Mouse (Mus musculus) cortical plate, adult 2 months (tissue): ENCODE results near the gene Atp2a1. TPM values are rescaled to one million over a fixed set of nuclear protein-coding genes. Genes with fewer than 3 reads are reported as not detected.
"Not testable (repeated sequence)": the region's sequence is repeated elsewhere in the genome, so short reads cannot be mapped to it uniquely, and the experiment has no call there.

ENCODE experiments used
- H3K27ac ChIP-seq: fragments of 200-500 bp; 2 replicates; pipeline ENCODE4 v1.5.1; 2012; ENCODE audit warnings: low read length, control low read depth, inconsistent platforms; ENCODE audit not compliant: insufficient read depth
- H3K4me1 ChIP-seq: fragments of 200-500 bp; 2 replicates; pipeline ENCODE4 v1.6.1; 2011; ENCODE audit warnings: low read length; ENCODE audit not compliant: control insufficient read depth, insufficient read depth
- H3K4me3 ChIP-seq: fragments of 200-500 bp; 2 replicates; pipeline ENCODE4 v1.5.1; 2011; ENCODE audit warnings: mild to moderate bottlenecking, low read length, control low read depth; ENCODE audit not compliant: insufficient read depth
- CTCF ChIP-seq: fragments of 200-500 bp; IDR thresholded peaks from 2 replicates; pipeline ENCODE4 v1.5.1; 2011; ENCODE audit warnings: mild to moderate bottlenecking, control low read depth, low read length; ENCODE audit not compliant: insufficient read depth; ENCODE audit errors: extremely low read depth
- POLR2A ChIP-seq: fragments of 200-500 bp; IDR thresholded peaks from 2 replicates; pipeline ENCODE4 v1.6.1; 2011; ENCODE audit warnings: mild to moderate bottlenecking, low read length, control low read depth; ENCODE audit not compliant: insufficient read depth; ENCODE audit errors: extremely low read depth
- polyA plus RNA-seq: library from polyadenylated mRNA; depleted of rRNA; stranded (reverse); fragments of >200 nt; gene quantifications from 2 replicates; pipeline ENCODE4 v1.2.3, GENCODE M21; 2012

The Atp2a1 gene
- polyA plus RNA-seq, 1 experiment = 0.52 TPM

DNA sequence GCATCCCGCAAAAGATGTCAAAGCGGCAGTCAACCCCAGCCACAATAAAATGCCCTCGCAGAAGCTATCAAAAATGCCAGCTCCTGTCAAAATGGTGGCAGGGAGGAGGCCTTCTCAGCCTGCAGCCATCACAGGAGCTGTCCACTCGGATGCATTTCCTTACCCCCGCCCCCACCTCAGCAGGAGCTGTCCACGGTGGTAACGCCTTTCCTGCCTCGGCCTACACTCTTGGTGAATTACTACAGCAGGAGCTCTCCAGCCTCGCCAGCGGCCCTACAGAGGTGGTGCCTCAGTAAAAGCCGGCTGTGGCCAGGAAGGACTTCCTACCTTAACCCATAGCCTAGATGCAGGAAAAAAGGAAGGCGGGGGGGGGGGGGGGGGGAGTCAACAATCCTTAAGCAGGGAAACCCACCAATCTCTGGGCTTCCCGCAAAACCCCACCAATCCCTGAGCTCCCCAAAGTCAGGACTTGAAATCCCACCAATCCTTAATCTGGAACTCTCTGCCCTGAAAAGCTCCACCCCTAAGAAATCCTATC lies 35.5 kb downstream of the Atp2a1 start:
- no peak overlapping the region for H3K27ac ChIP-seq
- H3K4me3 ChIP-seq = no peak overlapping the region
- H3K4me1 ChIP-seq = peaks cover 4% of the 10 kb centered on the region
- TF ChIP-seq CTCF (no peak), POLR2A (no peak)

GRCm38 (mm10) chr7:126424161-126424560 lies 38.7 kb downstream of the Atp2a1 start:
- Histone ChIP-seq H3K4me3 (no peak overlapping the region), H3K4me1 (no peaks in the 10 kb centered on the region), H3K27ac (no peak overlapping the region)
- no peak for TF ChIP-seq CTCF
- TF ChIP-seq POLR2A = no peak

- no peak overlapping the region for H3K27ac ChIP-seq
- TF ChIP-seq POLR2A (no peak), CTCF (no peak)
- H3K4me1 ChIP-seq = no peaks in the 10 kb centered on the region
- H3K4me3 ChIP-seq = no peak overlapping the region
These were observed 41.2 kb downstream of the Atp2a1 start for GRCm38 (mm10) chr7:126421756-126422155.

GRCm38 (mm10) chr7:126418496-126418895 lies 44.4 kb downstream of the Atp2a1 start:
- Histone ChIP-seq H3K27ac (no peak overlapping the region), H3K4me1 (no peaks in the 10 kb centered on the region), H3K4me3 (no peak overlapping the region)
- TF ChIP-seq POLR2A = no peak
- TF ChIP-seq CTCF = no peak

DNA sequence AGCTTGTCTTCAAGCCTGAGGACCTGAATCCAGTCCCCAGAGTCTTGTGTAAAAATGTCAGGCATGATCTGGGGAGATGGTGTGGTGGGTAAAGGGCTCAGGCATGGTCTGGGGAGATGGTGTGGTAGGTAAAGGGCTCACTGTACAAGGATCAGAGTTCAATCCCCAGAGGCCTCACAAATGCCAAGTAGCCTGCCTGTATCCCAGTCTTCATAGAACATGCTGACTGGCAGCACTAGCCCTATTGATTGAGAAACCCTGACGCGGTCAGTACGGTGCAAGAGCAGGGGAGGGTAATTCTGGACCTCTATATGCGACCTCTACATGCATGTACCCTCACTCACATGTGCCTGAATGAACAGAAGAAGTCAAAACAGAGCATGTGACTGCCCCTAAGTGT lies 45.3 kb downstream of the Atp2a1 start:
- Histone ChIP-seq H3K4me3 (no peak overlapping the region), H3K27ac (no peak overlapping the region), H3K4me1 (no peaks in the 10 kb centered on the region)
- TF ChIP-seq POLR2A (no peak), CTCF (no peak)

GRCm38 (mm10) chr7:126417045-126417444 lies 45.9 kb downstream of the Atp2a1 start:
- H3K4me1 ChIP-seq = no peaks in the 10 kb centered on the region

GRCm38 (mm10) chr7:126416615-126417014 lies 46.3 kb downstream of the Atp2a1 start:
- TF ChIP-seq CTCF (no peak), POLR2A (no peak)
- H3K27ac ChIP-seq = no peak overlapping the region
- no peak overlapping the region for H3K4me3 ChIP-seq
- no peaks in the 10 kb centered on the region for H3K4me1 ChIP-seq

More at GRCm38 (mm10) chr7:126417045-126417444, 45.9 kb downstream of the Atp2a1 start:
- Histone ChIP-seq H3K4me3 (no peak overlapping the region), H3K27ac (no peak overlapping the region)
- TF ChIP-seq CTCF = no peak
- TF ChIP-seq POLR2A = no peak

- Histone ChIP-seq H3K27ac (no peak within 1 kb of the TSS), H3K4me1 (no peaks in the 10 kb centered on the region), H3K4me3 (no peak within 1 kb of the TSS)
- TF ChIP-seq POLR2A = no peak
- TF ChIP-seq CTCF = no peak
These were observed 48.2 kb downstream of the Atp2a1 start, which contains the start of gene Cd19 for GRCm38 (mm10) chr7:126414725-126415124. TSS of gene Cd19 (minus strand) at chr7:126414889.

- no peak overlapping the region for H3K27ac ChIP-seq
- no peaks in the 10 kb centered on the region for H3K4me1 ChIP-seq
- TF ChIP-seq POLR2A (no peak), CTCF (no peak)
- no peak overlapping the region for H3K4me3 ChIP-seq
These were observed 51.8 kb downstream of the Atp2a1 start for GRCm38 (mm10) chr7:126411061-126411460.

- no peaks in the 10 kb centered on the region for H3K4me1 ChIP-seq
- TF ChIP-seq CTCF = no peak
- no peak for TF ChIP-seq POLR2A
- no peak overlapping the region for H3K27ac ChIP-seq
- H3K4me3 ChIP-seq = no peak overlapping the region
These were observed 54.2 kb downstream of the Atp2a1 start for GRCm38 (mm10) chr7:126408686-126409085.

DNA sequence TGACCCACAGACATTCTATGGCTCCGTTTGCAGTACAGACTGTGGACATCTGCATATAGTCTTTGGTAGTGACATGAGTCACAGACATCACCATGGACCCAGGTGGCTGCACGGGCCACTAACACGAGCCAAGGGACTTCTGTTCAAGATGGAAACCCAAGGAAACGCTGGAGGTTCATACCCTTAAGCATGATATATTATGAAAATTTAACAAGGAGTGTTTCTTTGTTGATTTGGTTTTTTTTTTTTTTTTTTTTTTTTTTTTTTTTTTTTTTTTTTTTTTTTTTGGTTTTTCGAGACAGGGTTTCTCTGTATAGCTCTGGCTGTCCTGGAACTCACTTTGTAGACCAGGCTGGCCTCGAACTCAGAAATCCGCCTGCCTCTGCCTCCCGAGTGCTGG lies 60.4 kb downstream of the Atp2a1 start:
- not testable (repeated sequence) for H3K4me3 ChIP-seq, H3K4me1 ChIP-seq, H3K27ac ChIP-seq
